In the genomic region with DNA sequence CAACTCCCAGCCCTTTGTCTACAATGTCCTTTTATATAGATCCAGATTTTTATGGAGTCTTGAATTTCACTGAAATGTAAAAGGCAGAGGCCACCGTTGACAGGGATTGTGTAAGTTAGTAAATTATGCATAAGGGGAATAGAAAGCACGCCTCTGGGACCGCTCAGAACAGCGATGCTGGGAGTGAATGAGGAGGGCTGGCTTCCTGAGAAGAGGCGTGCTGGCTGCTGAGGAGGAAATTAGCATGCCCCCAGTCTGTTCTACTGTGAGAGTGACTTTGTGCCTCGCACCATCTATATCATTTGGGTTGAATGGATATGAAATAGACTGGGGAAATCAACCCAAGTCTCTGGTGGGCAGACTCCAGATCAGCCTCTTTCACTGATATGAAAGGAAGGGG, we compare ENCODE assay signal across 18 mouse cellular contexts. TPM values are rescaled to one million over a fixed set of nuclear protein-coding genes. Genes with fewer than 3 reads are reported as not detected.
DNase-seq lines count a peak whose midpoint lies in the region; ATAC-seq lines count a peak whose summit lies in the region.
"Had no signal": no experiment of that assay in that cellular context is flagged by ENCODE, and none has a peak within 500 bp of the region (broad histone marks: within the 10 kb centered on the region; RNA-seq: fewer than 3 reads in every experiment).

No protein-coding gene starts in this region.

- no peak overlapping the region for H3K9ac ChIP-seq in midbrain, embryonic 11.5 days (ENCODE audit: low read length)
- H3K9ac ChIP-seq in neural tube, embryonic 15.5 days (replicated peaks): no peak overlapping the region
- H3K9ac ChIP-seq: limb, embryonic 12.5 days; liver, embryonic 15.5 days had no signal

- intact Hi-C loops in gastrocnemius, postnatal 14 days (cut with DNase I; ENCODE audit: low total_unique reads): no loop called here

- H3K36me3 ChIP-seq in midbrain, embryonic 11.5 days (ENCODE audit: control insufficient read depth, insufficient read depth, low read length): no peaks in the 10 kb centered on the region
- H3K36me3 ChIP-seq in midbrain, embryonic 10.5 days: no peaks in the 10 kb centered on the region
- H3K36me3 ChIP-seq in neural tube, embryonic 15.5 days: no peaks in the 10 kb centered on the region
- H3K36me3 ChIP-seq: limb, embryonic 12.5 days; liver, embryonic 15.5 days had no signal

- peak; percentile 44; the same call in 1 of the 2 replicates for ATAC-seq in midbrain, embryonic 11.5 days (ENCODE audit: low FRiP score)
- peak; percentile 66 for ATAC-seq in granulocyte monocyte progenitor cell, adult 5-6 weeks (replicated peaks; ENCODE audit: poor library complexity, severe bottlenecking)
- ATAC-seq in megakaryocyte progenitor cell, adult 5-6 weeks (replicated peaks; ENCODE audit: poor library complexity): peak; percentile 34; the same call in 1 of the 2 replicates
- ATAC-seq in neural tube, embryonic 15.5 days (ENCODE audit: low FRiP score): peak; percentile 70
- ATAC-seq: activated CD4-positive, CD25-positive, alpha-beta regulatory T cell, adult 4 months had no signal

- no peak overlapping the region for H3K4me3 ChIP-seq in midbrain, embryonic 11.5 days (ENCODE audit: low read depth, low read length)
- H3K4me3 ChIP-seq in midbrain, embryonic 10.5 days: no peak overlapping the region
- H3K4me3 ChIP-seq in neural tube, embryonic 15.5 days (replicated peaks): no peak overlapping the region
- H3K4me3 ChIP-seq: limb, embryonic 12.5 days; liver, embryonic 15.5 days had no signal

- no peaks in the 10 kb centered on the region for H3K4me1 ChIP-seq in midbrain, embryonic 11.5 days (ENCODE audit: control insufficient read depth, insufficient read depth, low read length)
- peaks cover 4% of the 10 kb centered on the region; the same call in 1 of the 2 replicates for H3K4me1 ChIP-seq in midbrain, embryonic 10.5 days
- H3K4me1 ChIP-seq in neural tube, embryonic 15.5 days: peaks cover 14% of the 10 kb centered on the region
- H3K4me1 ChIP-seq: limb, embryonic 12.5 days; liver, embryonic 15.5 days had no signal

- no peak overlapping the region for H3K27ac ChIP-seq in midbrain, embryonic 11.5 days (ENCODE audit: low read depth, low read length)
- no peak overlapping the region for H3K27ac ChIP-seq in midbrain, embryonic 10.5 days (replicated peaks)
- H3K27ac ChIP-seq in neural tube, embryonic 15.5 days (replicated peaks): peak overlapping the region; percentile 54
- H3K27ac ChIP-seq: limb, embryonic 12.5 days; liver, embryonic 15.5 days had no signal

- DNase-seq in midbrain, embryonic 11.5 days (ENCODE audit: low spot score, missing footprints): no peak
- no peak for DNase-seq in midbrain, embryonic 10.5 days (ENCODE audit: low spot score)
- no peak for DNase-seq in gastrocnemius, postnatal 14 days
- DNase-seq in adrenal gland, postnatal 36 days: no peak
- no peak for DNase-seq in cerebellum, postnatal 36 days
- DNase-seq: cerebellum, adult 9-10 months; embryo, embryonic 11 days; heart, postnatal 36 days; kidney, adult 11 months; kidney, postnatal 4 days had no signal

- no peaks in the 10 kb centered on the region for H3K9me3 ChIP-seq in midbrain, embryonic 11.5 days (ENCODE audit: control insufficient read depth, low read length)
- H3K9me3 ChIP-seq in midbrain, embryonic 10.5 days (replicated peaks): no peaks in the 10 kb centered on the region
- no peaks in the 10 kb centered on the region for H3K9me3 ChIP-seq in neural tube, embryonic 15.5 days (replicated peaks)
- H3K9me3 ChIP-seq: limb, embryonic 12.5 days; liver, embryonic 15.5 days had no signal

- 60% methylated on average over 6 of the region's 6 CpGs for WGBS in midbrain, embryonic 11.5 days
- WGBS in midbrain, embryonic 10.5 days: 74% methylated on average over 6 of the region's 6 CpGs
- WGBS in neural tube, embryonic 15.5 days: 19% methylated on average over 6 of the region's 6 CpGs

- no peak overlapping the region for H3K4me2 ChIP-seq in midbrain, embryonic 11.5 days
- peak overlapping the region; percentile 17; the same call in 1 of the 2 replicates for H3K4me2 ChIP-seq in neural tube, embryonic 15.5 days
- H3K4me2 ChIP-seq: limb, embryonic 12.5 days; liver, embryonic 15.5 days had no signal

- no peaks in the 10 kb centered on the region for H3K27me3 ChIP-seq in midbrain, embryonic 11.5 days (ENCODE audit: control insufficient read depth, insufficient read depth, low read length)
- no peaks in the 10 kb centered on the region for H3K27me3 ChIP-seq in midbrain, embryonic 10.5 days (ENCODE audit: low read depth, poor library complexity, severe bottlenecking)
- H3K27me3 ChIP-seq in neural tube, embryonic 15.5 days (replicated peaks): no peaks in the 10 kb centered on the region
- H3K27me3 ChIP-seq: limb, embryonic 12.5 days; liver, embryonic 15.5 days had no signal

RNA-seq across cellular contexts. Expression of a gene that starts 46.3 kb away (rescaled TPM):
- 6.5 and 7.0 TPM in 2 replicates for polyA plus RNA-seq in midbrain, embryonic 11.5 days (2014; fragmentation: Nextera tagmentation; extraction: Ambion mirVana)
- polyA plus RNA-seq in midbrain, embryonic 10.5 days (2016; fragmentation: Nextera tagmentation; extraction: Ambion mirVana): 1.8 and 3.6 TPM in 2 replicates
- not detected in 2 replicates for total RNA-seq in granulocyte monocyte progenitor cell, adult 5-6 weeks (2014; fragmentation: Nextera tagmentation)
- not detected in 2 replicates for total RNA-seq in granulocyte monocyte progenitor cell, adult 5-6 weeks (2017)
- total RNA-seq in megakaryocyte progenitor cell, adult 5-6 weeks (2015): not detected in 2 replicates
- total RNA-seq in megakaryocyte progenitor cell, adult 5-6 weeks (2017): not detected in 2 replicates
- 66.3 and 78.5 TPM in 2 replicates for polyA plus RNA-seq in neural tube, embryonic 15.5 days (2015; fragmentation: Nextera tagmentation; extraction: Ambion mirVana)
- total RNA-seq in gastrocnemius, postnatal 14 days (2021): not detected
- total RNA-seq in adrenal gland, postnatal 36 days (2021): under 1 TPM; 0.16 to 0.66 TPM
- total RNA-seq: heart, adult 8-10 months; heart, postnatal 36 days; MEL had no signal
- polyA plus RNA-seq: activated CD4-positive, CD25-positive, alpha-beta regulatory T cell, adult 4 months had no signal
